Mouse (Mus musculus): ENCODE measurements around the gene a.
"Not testable (repeated sequence)": the region's sequence is repeated elsewhere in the genome, so short reads cannot be mapped to it uniquely, and the experiment has no call there.

Gene a

GRCm38 (mm10) chr2:155052681-155053080, 261.5 kb downstream of the a start:
- no peak for DNase-seq (ENCODE audit: low read depth, low spot score)

- not testable (repeated sequence) for DNase-seq (ENCODE audit: low read depth, low spot score)
Measured at GRCm38 (mm10) chr2:155053512-155053911, 262.3 kb downstream of the a start.

GRCm38 (mm10) chr2:155054672-155055071, 263.5 kb downstream of the a start:
- DNase-seq (ENCODE audit: low read depth, low spot score) = no peak

DNA sequence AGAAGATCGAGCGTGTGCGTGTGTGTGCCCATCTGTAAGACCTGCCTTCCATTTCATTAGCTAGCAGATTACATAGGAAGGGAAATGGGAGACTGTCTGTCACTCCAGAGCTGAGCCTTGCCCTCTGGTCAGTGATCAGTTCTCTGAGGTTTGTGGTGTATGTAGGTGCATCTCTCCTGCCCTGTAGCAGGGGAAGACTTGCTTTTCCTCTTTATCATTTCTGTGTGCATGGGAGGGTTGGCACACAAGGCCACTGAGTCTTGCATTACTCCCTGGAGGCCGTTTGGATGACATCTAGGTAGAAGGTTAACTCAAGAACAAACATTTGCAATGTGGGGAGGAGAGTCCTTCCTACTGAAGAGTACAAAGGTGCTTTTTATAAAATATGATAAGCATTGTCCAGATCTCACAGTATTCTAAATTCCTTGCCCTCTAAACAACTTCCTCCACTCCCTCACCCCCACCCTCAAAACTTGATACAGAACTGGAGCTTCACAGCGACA, 264.9 kb downstream of the a start:
- no peak for DNase-seq (ENCODE audit: low read depth, low spot score)

DNA sequence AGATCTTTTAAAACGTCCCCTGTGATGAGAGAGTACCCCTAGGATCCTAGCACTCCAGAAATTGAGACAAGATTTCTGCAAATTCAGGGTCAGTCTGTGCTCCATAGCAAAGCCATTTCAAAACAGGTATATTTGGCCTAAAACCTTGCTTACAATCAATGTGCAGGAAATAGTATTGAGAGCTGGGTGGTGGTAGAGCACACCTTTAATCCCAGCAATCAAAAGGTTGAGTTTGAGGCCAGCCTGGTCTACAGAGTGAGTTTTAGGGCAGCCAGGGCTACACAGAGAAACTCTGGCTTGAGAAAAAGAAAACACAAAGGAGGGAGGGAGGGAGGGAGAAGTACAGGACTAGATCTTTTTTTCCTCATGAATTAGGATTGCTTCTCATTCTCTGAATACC, 266.2 kb downstream of the a start:
- no peak for DNase-seq (ENCODE audit: low read depth, low spot score)

- DNase-seq (ENCODE audit: low read depth, low spot score) = peak; percentile 37
Measured at GRCm38 (mm10) chr2:155071027-155071426, 279.8 kb downstream of the a start.

DNA sequence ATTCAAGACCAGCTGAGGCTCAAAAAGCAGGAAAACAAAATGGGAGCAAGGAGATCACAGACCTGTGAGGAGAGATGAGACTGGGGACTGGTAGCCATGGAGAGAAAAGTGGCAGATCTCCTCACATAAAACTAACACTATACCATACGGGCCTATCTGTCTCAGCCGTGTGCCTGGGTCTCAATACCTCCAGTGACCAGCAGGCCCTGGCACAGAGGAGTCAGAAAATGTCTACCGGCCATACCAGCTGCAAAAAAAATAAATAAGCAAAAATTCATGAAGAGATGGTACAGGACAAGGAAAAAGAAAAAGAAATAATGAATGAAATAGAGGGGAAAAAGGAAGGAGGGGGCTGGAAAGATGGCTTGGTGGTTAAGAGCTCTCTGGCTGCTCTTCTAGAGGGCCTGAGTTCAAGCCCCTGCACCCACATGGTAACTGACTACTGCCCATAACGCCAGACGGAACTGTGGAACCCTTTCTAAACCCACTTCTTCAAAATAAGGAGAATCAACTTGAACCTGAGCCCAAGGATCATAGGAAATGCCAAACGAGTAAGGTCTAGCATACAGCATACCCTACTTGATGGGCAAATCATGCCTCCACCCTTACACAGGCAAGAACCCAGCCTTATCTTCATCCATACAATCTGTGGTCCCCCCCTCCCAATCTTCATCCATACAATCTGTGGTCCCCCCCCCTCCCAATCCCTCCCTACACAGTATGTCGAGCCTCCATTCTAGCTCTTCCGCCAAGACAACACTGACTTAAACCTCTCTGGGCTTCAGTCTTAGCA, 281.3 kb downstream of the a start:
- DNase-seq (ENCODE audit: low read depth, low spot score) = no peak

- DNase-seq (ENCODE audit: low read depth, low spot score) = no peak
Measured at GRCm38 (mm10) chr2:155073347-155073746, 282.1 kb downstream of the a start.

DNA sequence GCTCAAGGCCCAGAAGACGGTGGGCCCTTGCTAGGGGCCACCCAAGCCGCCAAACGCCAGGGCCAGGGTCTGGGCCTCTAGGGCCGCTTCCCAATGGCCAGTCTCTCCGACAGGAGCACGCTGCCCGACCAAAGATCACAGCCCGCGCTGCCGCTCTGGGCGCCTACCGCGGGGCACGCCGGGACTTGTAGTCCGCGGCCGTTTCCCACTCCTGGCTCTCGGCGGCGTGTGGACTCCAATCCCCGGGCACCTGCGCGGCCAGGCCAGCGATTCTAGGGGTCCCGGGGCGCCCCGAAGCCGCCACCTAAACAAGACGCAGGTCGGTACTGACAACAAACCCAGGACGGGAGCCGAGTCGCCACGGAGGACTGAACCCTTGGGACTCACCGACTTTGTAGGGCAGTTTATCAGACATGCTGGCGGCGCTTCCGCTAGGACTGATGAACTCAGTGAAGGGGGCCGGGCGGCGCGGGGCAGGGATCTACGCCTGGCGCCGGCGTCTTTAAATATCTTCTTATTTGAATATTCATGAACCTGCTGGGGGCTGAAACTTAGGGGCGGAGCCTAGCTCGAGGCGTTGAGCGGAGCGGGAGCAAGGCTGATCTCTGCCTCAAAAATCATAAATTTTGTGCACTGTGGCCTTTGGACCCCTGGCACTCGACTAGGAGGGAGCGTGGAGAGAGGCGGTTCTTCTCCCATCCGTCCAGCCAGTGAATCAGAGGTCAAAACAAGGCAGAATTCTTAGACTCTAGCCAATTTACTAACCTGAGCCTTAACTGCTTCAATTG, 283.0 kb downstream of the a start, which contains the start of gene Ahcy:
Gene Ahcy (minus strand): TSS at position 520 of the 788 bp plus-strand sequence.
- peak; percentile 93 for DNase-seq (ENCODE audit: low read depth, low spot score)

DNA sequence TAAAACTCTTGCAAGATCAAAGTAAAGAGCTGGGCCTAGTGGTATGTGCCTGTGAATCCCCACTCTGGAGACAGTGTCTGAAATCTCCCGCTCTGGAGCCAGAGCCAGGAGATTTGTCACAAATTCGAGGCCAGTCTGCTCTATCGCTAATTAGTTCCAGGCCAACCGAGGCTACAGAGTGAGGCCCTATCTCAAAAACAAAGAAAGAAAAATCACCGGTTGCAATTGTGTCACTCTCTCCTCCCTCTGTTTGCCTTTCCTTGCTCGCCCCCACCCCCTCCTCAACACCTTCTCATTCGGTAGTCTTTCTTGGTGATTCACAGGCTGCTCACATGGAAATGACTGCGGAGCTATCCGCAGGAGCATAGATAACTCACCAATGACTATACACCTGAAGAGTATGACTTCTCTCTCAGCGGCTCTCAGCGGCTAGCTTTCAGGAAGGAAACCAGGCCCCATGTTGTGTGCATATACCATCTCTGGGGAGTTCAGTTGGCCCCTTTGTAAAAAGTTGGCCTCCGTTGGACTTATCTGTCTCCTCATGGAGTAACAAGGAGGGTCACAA, 283.6 kb downstream of the a start:
- DNase-seq (ENCODE audit: low read depth, low spot score) = no peak

- DNase-seq (ENCODE audit: low read depth, low spot score) = no peak
Measured at GRCm38 (mm10) chr2:155075649-155076048, 284.4 kb downstream of the a start.

DNA sequence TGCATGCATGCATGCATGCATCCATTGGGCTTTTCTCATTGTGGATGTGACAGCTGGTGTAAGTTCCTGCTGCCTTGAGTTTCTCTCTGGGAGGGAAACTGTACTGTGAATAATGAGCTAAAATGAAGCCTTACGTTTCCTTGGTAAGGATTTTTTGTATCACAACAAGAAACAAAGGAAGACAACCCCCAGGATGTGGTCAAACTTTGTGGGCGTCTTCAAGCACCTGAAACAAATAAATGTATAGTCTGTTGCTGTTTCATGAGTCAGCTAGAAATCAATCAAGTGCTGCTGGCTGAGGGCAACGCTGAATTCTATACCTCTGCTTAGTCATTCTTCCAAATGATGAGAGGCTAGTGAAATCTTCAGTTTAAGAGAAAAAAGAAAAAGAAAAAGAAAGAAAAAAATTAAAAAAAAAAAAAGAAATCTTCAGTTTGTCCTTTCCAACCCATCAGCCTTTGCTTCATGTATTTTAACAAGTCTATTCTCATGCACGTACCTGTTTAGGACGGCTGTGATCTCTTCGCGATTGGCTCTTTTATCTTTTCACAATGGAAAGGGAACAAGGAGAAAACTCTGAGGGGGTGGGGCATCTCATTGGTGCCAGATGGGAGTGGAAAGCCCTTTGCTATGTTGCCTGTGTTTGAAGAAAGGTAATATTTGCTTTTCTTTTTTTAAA, 288.4 kb downstream of the a start:
- DNase-seq (ENCODE audit: low read depth, low spot score) = peak; percentile 76

GRCm38 (mm10) chr2:155080179-155080530, 289.0 kb downstream of the a start:
- no peak for DNase-seq (ENCODE audit: low read depth, low spot score)

GRCm38 (mm10) chr2:155081056-155081455, 289.9 kb downstream of the a start:
- DNase-seq (ENCODE audit: low read depth, low spot score) = no peak

GRCm38 (mm10) chr2:155082121-155082803, 291.1 kb downstream of the a start:
- DNase-seq (ENCODE audit: low read depth, low spot score) = peak; percentile 63

GRCm38 (mm10) chr2:155084546-155084945, 293.3 kb downstream of the a start:
- no peak for DNase-seq (ENCODE audit: low read depth, low spot score)

GRCm38 (mm10) chr2:155086328-155086727, 295.1 kb downstream of the a start:
- no peak for DNase-seq (ENCODE audit: low read depth, low spot score)

DNA sequence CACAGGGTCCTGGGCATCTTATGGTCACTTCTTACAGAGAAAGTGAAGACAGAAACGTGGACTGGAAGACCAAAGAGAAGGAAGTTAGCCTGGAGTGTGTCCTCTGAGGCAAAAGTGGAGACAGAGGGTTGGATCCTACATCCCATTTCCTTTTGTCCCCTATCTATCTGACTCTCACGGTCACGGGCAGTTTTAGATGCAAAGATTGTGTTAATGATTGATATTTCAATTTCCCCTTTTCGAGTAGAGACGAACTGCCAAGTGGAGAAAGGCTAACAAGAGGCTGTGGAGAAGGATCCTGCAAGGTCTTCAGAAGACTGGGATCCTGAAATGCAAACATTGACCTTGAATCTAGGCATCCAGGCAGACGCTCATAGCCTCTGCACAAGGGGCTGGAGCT, 297.1 kb downstream of the a start:
- no peak for DNase-seq (ENCODE audit: low read depth, low spot score)

- DNase-seq (ENCODE audit: low read depth, low spot score) = peak; percentile 63
Measured at GRCm38 (mm10) chr2:155090909-155091742, 299.9 kb downstream of the a start.

GRCm38 (mm10) chr2:155091743-155092075, 300.5 kb downstream of the a start:
- no peak for DNase-seq (ENCODE audit: low read depth, low spot score)

Measured in R1 (cell line).